Mouse (Mus musculus): ENCODE measurements around the gene Wdfy3. TPM values are rescaled to one million over a fixed set of nuclear protein-coding genes. Genes with fewer than 3 reads are reported as not detected.
"Not testable (repeated sequence)": the region's sequence is repeated elsewhere in the genome, so short reads cannot be mapped to it uniquely, and the experiment has no call there.

Gene Wdfy3
- polyA plus RNA-seq (2015; fragmentation: Nextera tagmentation; extraction: Ambion mirVana), result 19.7 and 20.8 TPM in 2 replicates

DNA sequence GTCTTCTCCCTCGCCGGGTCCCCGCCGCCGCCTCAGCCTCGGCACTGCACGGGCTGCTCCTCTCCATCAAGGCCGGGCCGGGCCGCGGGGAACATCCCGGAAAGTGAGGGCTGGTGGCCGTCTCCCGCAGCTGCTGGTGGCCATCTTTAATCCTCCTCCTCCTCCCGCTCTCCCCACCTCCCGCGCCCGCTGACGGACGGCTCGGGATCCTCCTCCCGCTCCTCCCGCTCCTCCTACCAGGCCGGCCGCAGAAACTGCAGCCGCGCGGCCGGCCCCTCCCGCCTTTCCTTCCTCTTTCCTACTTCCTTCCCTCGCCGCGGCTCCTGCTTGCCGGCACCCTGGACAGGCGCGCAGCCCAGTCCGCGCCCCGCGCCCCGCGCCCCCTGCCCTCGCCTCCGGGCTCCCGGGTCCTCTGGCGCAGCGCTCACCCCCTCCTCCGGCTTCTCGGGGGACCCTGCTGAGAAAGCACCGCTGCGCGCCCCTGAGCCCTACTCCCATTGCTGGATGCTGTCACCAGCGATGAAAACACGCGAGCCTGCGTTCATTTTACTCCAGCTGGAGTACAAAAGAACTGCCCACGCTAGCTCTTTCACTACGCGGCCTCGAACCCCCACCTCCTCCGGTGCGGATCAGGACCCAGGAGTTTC is at the start of gene Wdfy3:
Wdfy3 (minus strand) TSS at position 155 of the 647 bp plus-strand sequence.
- Histone ChIP-seq H3K4me1 (peaks cover 38% of the 10 kb centered on the region), H3K27ac (peak within 1 kb of the TSS; percentile 95), H3K9me3 (replicated peaks) (no peaks in the 10 kb centered on the region), H3K36me3 (peaks cover 10% of the 10 kb centered on the region), H3K4me2 (peak within 1 kb of the TSS; percentile 87), H3K9ac (peak within 1 kb of the TSS; percentile 97), H3K27me3 (no peaks in the 10 kb centered on the region), H3K4me3 (replicated peaks) (peak within 1 kb of the TSS; percentile 92)
- WGBS, result under 1% methylated on average over 57 of the region's 62 CpGs
- ATAC-seq (replicated peaks; ENCODE audit: low FRiP score), result peak; percentile 95

DNA sequence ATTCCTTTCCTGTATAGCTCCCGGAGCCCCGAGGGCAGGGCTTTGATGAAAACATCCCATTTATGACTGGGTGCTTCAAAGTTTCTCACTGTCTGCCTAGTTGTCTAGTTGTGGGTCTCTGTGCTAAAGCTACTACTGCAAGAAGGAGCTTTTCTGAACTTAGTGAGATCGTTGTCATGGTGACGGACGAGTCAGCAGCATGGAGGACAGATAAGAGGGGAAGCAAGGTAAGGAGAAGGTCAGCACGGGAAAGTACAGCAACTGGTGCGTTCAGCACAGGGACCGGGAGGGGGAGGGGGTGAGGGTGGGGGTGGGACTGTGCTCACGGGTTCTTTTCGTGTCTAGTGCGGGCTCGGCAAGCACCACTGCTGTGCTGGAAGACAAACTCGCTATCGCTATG is 43.3 kb upstream of the Wdfy3 start:
- Histone ChIP-seq H3K4me3 (replicated peaks) (no peak overlapping the region), H3K4me2 (peak overlapping the region; percentile 12; the same call in 1 of the 2 replicates)

DNA sequence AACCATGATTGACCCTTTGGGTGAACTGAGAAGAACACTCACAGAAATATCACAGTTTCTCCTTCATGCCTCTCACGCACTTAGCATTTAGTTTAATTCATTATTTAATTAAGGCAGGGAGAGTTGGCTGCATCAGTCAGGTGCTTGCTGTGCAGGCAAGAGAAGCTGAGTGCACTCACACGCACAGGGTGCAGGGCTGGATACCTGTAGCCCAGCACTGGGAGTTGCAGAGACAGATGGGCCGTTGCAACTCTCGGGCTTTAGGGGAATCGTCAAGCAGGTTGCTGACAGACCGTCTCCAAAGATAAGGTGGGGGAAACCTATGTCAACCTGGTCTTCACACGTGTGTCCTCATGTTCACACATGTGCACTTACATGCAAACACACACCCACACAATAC is 42.3 kb upstream of the Wdfy3 start:
- 82% methylated on average over 7 of the region's 7 CpGs for WGBS
- Histone ChIP-seq H3K27me3 (no peaks in the 10 kb centered on the region), H3K4me2 (no peak overlapping the region), H3K4me1 (no peaks in the 10 kb centered on the region), H3K36me3 (no peaks in the 10 kb centered on the region), H3K27ac (no peak overlapping the region), H3K4me3 (replicated peaks) (no peak overlapping the region), H3K9me3 (replicated peaks) (no peaks in the 10 kb centered on the region), H3K9ac (no peak overlapping the region)
- no peak for ATAC-seq (replicated peaks; ENCODE audit: low FRiP score)

More for the DNA sequence above, 43.3 kb upstream of the Wdfy3 start:
- H3K4me1 ChIP-seq, result no peaks in the 10 kb centered on the region
- no peaks in the 10 kb centered on the region for H3K9me3 ChIP-seq (replicated peaks)
- H3K36me3 ChIP-seq, result no peaks in the 10 kb centered on the region
- no peaks in the 10 kb centered on the region for H3K27me3 ChIP-seq
- no peak for ATAC-seq (replicated peaks; ENCODE audit: low FRiP score)
- H3K27ac ChIP-seq, result no peak overlapping the region
- no peak overlapping the region for H3K9ac ChIP-seq
- 56% methylated on average over 14 of the region's 14 CpGs for WGBS

DNA sequence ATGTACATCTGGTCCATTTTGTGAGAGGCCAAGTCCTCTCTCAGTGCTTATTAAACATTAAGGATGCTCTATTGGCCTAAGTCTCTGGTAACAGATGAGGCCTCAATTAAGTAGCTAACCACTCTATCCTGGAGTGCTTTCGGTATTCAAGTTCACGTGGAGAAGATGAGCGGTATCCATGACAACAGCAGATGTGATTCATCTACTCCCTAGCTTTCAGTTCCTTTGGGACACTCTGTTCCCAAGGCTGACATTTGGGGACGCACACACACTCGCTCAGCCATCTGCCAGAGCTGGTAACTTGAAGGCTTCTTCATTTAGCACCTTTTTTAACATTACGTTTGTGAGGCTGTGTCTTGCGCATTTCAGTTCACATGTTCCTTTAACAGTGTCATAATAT is 40.3 kb upstream of the Wdfy3 start:
- Histone ChIP-seq H3K27me3 (no peaks in the 10 kb centered on the region), H3K4me2 (no peak overlapping the region), H3K9me3 (replicated peaks) (no peaks in the 10 kb centered on the region), H3K4me3 (replicated peaks) (no peak overlapping the region), H3K9ac (no peak overlapping the region), H3K36me3 (no peaks in the 10 kb centered on the region), H3K27ac (no peak overlapping the region), H3K4me1 (no peaks in the 10 kb centered on the region)
- 81% methylated on average over 7 of the region's 7 CpGs for WGBS
- no peak for ATAC-seq (replicated peaks; ENCODE audit: low FRiP score)

DNA sequence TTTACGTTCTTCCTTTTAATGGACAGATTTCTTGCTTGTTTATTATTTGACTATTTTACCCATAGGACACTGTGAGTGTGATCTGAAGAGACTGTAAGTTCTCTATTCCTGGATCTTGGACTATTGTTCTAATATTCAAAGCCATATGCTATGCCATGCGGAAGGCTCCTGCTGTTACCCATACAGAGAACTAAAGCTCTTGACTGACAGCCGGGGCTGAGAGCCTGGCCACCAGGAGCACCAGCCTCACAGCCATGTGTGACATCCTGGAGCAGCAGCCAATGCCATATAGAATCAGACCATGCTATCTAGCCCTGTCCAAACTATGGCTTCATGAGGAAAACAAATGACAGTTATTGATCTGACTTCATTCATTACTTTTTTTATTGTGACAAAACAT is 36.2 kb upstream of the Wdfy3 start:
- WGBS, result 86% methylated on average over 3 of the region's 3 CpGs
- Histone ChIP-seq H3K36me3 (no peaks in the 10 kb centered on the region), H3K27me3 (no peaks in the 10 kb centered on the region), H3K27ac (no peak overlapping the region), H3K4me2 (no peak overlapping the region), H3K4me3 (replicated peaks) (no peak overlapping the region), H3K9me3 (replicated peaks) (no peaks in the 10 kb centered on the region), H3K9ac (no peak overlapping the region), H3K4me1 (no peaks in the 10 kb centered on the region)
- ATAC-seq (replicated peaks; ENCODE audit: low FRiP score), result no peak

DNA sequence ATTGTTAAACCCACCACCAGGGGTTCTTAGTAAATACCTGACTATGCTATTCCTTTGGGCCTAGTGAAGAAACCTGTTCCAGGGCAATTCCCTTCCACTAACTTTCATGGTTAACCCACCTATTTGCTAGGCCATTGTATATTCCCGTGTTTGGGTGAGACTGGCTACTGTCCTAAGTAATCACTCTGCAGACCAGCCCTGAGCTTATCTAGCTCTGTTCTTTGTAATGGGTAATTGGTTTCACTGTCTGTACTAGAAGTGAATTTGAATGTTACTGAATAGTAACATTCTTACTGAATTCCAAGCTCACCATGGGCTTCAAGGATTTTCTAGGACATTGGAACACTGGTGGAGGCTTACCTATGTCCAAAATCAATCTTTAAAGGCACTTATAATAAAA is 32.1 kb upstream of the Wdfy3 start:
- not testable (repeated sequence) for H3K36me3 ChIP-seq; H3K9ac ChIP-seq; H3K4me2 ChIP-seq; H3K27me3 ChIP-seq; ATAC-seq (replicated peaks; ENCODE audit: low FRiP score); H3K9me3 ChIP-seq (replicated peaks); H3K27ac ChIP-seq; H3K4me3 ChIP-seq (replicated peaks); H3K4me1 ChIP-seq
- 94% methylated on average over 1 of the region's 1 CpGs for WGBS

DNA sequence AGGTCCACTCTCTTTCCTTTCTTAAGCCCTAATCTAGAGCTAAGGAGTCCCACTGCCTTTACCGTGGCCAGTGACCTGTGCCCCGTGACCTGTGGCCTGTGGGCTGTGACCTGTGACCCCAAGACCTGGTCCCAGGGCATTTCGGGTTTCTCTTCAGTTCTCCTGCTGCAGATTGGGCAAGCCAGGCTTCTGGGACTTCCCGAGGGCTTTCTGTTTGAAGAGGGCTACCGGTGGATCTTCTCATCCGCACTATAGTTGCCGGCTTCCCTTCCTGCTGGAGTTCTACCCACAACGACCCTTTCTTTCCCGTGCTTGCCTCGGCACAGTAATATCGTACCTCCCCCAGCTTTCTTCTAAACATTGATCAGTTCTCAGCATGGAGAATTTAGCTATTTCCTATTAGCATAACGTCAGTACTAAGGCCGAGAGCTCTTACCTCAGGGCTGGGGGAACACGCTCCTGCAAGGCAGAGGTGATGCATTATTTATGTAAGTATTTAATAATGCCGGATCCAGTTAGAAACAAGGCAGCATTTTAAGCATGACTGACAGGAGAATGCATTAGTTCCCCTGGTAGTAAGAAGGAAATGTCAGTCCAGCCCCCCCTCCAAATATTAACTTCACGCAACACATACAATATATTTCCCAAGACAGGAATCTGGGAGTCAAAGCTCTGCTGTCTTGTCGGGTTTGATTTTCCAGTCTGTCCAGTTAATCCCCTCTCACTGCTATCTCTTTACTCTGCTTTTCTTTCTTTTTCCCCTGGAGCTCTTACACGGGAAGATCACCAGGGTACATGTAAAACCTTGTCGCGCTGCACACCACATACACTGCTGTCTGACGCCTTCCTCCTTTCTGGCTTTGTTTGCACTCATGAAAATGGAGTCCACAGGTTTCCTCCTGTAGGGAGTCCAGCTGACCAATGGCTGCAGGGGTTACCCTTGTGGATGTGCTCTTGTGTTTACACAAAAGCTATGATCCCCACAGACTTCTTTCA is 30.8 kb upstream of the Wdfy3 start:
- 68% methylated on average over 21 of the region's 21 CpGs for WGBS
- ATAC-seq (replicated peaks; ENCODE audit: low FRiP score), result no peak
- no peaks in the 10 kb centered on the region for H3K27me3 ChIP-seq

DNA sequence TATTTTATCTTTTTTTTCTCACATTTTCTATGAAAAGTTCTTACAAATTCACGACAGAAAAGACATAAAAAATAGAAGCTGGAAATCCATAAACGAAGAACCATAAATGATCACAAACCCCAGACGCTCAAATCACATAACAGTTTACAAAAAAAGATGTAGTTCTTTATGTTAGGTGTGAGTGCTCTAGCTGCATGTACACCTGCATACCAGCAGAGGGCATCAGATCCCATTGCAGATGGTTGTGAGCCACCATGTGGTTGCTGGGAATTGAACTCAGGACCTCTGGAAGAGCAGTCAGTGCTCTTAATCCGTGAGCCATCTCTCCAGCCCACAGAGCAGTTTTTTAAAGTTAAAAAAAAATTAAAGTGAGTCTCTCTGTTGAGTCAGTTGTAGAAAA is 25.9 kb upstream of the Wdfy3 start:
- no peaks in the 10 kb centered on the region for H3K27me3 ChIP-seq
- no peak overlapping the region for H3K27ac ChIP-seq
- H3K9me3 ChIP-seq (replicated peaks), result no peaks in the 10 kb centered on the region
- H3K9ac ChIP-seq, result no peak overlapping the region
- no peak for ATAC-seq (replicated peaks; ENCODE audit: low FRiP score)
- H3K4me3 ChIP-seq (replicated peaks), result no peak overlapping the region
- H3K4me2 ChIP-seq, result no peak overlapping the region
- no peaks in the 10 kb centered on the region for H3K36me3 ChIP-seq
- WGBS, result 86% methylated on average over 4 of the region's 4 CpGs
- 0 out of 2 replicates have a peak, but pooled peaks cover 3% of the 10 kb centered on the region for H3K4me1 ChIP-seq

More for the DNA sequence above, 30.8 kb upstream of the Wdfy3 start:
- no peak overlapping the region for H3K27ac ChIP-seq
- 0 out of 2 replicates have a peak, but pooled peaks cover 3% of the 10 kb centered on the region for H3K4me1 ChIP-seq
- no peaks in the 10 kb centered on the region for H3K9me3 ChIP-seq (replicated peaks)
- H3K4me3 ChIP-seq (replicated peaks), result no peak overlapping the region
- no peaks in the 10 kb centered on the region for H3K36me3 ChIP-seq
- H3K9ac ChIP-seq, result no peak overlapping the region
- H3K4me2 ChIP-seq, result no peak overlapping the region

DNA sequence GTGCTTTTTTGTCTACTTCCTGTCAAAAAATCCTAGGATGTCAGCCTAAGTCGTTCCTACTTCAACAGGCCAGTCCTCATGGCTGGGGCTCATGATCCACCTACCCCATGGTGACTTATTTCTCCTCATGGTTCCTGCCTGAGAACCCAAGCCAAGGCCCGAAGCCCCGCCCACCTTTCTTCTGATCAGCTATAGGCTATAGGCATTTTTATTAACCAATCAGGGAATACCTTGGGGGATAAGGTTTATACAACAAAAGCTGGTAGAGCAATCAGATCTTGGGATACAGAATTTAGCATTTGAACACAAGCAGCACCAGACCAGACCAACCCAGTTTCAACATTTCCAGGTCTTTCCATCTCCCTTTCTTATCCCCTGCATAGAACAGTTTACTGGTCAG is 21.0 kb upstream of the Wdfy3 start:
- ATAC-seq (replicated peaks; ENCODE audit: low FRiP score), result no peak
- Histone ChIP-seq H3K27ac (no peak overlapping the region), H3K4me2 (no peak overlapping the region), H3K9me3 (replicated peaks) (no peaks in the 10 kb centered on the region), H3K4me3 (replicated peaks) (no peak overlapping the region), H3K27me3 (no peaks in the 10 kb centered on the region), H3K36me3 (no peaks in the 10 kb centered on the region), H3K4me1 (no peaks in the 10 kb centered on the region), H3K9ac (no peak overlapping the region)
- WGBS, result 84% methylated on average over 3 of the region's 3 CpGs

DNA sequence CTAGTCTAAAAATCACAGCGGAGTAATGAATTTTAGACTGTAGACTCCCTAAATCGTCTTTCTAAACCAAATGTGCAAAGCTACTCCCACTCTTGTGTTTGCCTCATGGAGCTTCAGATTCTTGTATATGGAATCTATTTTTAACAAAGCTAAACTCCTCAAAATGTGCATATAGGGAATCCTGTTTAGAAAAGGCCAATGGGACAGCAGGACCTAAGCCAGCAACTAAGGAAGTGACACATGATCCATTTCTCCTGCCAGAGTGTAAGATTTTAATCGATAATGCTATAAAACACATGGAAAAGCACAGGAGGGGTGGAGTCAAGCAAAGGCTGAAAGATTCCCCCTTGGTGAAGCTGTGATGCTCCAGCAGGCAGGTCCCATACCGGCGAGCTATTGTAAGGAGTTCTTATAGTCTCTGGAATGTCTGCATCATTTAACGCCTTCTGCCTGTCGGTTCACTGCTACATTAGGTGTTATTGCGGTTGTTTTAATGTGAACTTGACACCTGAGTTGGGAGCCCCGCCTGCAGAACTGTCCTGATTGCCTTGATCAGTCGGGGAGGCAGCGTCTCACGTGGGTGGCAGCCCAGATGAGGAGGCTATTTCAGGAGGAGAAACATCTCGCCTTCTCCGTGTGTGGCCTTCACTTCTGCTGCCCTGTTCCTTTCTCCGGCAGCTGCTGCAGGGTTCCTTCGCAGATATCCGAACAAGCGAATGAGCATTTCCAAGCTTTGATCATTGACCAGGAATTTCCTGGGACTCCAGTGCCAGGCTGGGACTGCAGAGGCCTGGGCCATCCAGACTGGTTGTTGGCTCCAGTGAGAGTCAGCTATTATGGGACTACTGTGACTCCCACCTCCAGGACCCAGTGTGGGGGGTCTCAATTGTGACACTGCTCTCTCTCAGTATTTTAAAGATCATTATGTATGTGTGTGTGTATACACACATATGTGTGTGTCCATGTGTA is 15.3 kb upstream of the Wdfy3 start:
- Histone ChIP-seq H3K9me3 (replicated peaks) (no peaks in the 10 kb centered on the region), H3K36me3 (no peaks in the 10 kb centered on the region), H3K9ac (no peak overlapping the region), H3K27me3 (no peaks in the 10 kb centered on the region), H3K27ac (no peak overlapping the region), H3K4me2 (peak overlapping the region; percentile 41), H3K4me3 (replicated peaks) (no peak overlapping the region), H3K4me1 (peaks cover 7% of the 10 kb centered on the region)
- peak; percentile 22; the same call in 1 of the 2 replicates for ATAC-seq (replicated peaks; ENCODE audit: low FRiP score)
- 10% methylated on average over 18 of the region's 18 CpGs for WGBS

DNA sequence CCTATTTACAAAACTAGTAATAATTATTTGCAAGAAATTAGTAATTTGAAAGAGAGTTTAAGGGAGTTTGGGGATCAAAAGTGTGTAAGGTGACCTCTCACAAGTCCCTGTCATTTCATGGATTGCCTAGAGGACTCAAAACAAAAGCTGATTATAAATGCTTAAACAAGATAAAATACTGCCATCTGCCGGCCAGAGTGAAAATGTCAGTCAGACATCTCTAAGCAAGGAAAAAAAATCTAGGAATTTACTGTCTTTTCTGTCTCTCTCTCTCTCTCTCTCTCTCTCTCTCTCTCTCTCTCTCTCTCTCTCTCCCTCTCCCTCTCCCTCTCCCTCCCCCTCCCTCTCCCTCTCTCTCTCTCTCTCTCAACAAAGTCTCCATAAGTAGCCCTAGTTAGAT is 4.4 kb upstream of the Wdfy3 start:
- no peak for ATAC-seq (replicated peaks; ENCODE audit: low FRiP score)
- no peaks in the 10 kb centered on the region for H3K27me3 ChIP-seq
- H3K9ac ChIP-seq, result no peak overlapping the region
- H3K27ac ChIP-seq, result no peak overlapping the region
- H3K9me3 ChIP-seq (replicated peaks), result no peaks in the 10 kb centered on the region
- no peak overlapping the region for H3K4me3 ChIP-seq (replicated peaks)
- no peak overlapping the region for H3K4me2 ChIP-seq
- WGBS, result 0% methylated on average over 1 of the region's 1 CpGs
- no peaks in the 10 kb centered on the region for H3K36me3 ChIP-seq
- H3K4me1 ChIP-seq, result peaks cover 12% of the 10 kb centered on the region
